Mouse (Mus musculus) right cerebral cortex, postnatal 25 days (tissue): ENCODE measurements around the gene Aldh3b3.
"Not testable (repeated sequence)": the region's sequence is repeated elsewhere in the genome, so short reads cannot be mapped to it uniquely, and the experiment has no call there.

Experiments
- DNase-seq: peaks from one replicate; pipeline ENCODE4 v3.0.0; 2022

Gene Aldh3b3

DNA sequence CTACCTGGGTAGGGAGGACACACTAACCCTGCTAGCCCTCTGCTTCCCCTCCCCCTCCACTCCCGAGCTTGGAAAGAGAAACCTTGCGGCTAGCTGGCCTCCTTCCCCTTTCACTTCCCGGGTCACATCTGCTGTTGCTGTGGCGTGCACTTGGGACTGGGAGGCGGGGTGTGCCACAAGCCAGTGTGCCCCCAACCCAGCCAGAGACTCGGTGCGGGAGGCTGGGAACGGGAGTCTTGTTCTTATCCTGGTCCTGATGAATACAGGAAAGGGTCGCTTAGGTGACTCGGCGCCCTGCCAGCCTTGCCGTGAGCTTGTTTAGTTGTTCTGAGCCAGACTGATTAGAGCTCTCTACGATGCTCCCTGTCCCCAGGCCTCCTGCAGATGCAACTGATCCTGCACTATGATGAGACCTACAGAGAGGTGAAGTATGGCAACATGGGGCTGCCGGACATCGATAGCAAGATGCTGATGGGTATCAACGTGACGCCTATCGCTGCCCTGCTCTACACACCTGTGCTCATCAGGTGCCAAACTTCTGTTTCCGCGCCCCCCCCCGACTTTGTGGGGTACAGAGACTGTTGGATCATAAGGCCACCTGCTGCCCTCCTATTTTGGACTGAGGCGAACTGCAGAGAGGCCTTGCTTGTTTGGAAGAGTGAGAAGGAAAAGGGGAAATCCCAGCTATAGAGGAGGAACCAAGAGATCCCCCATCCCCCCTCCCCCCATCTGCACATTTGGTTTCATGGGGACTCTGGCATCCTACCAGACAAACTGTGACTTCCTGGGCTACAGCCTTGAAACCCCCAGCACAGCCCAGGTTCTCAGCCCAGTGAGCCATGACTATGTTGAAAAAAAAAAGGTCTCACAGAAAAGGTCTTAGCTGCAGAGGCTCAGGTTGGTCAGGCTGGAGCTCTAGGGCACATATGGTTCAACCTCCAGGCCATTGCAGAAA is 22.3 kb upstream of the Aldh3b3 start:
- no peak for DNase-seq

DNA sequence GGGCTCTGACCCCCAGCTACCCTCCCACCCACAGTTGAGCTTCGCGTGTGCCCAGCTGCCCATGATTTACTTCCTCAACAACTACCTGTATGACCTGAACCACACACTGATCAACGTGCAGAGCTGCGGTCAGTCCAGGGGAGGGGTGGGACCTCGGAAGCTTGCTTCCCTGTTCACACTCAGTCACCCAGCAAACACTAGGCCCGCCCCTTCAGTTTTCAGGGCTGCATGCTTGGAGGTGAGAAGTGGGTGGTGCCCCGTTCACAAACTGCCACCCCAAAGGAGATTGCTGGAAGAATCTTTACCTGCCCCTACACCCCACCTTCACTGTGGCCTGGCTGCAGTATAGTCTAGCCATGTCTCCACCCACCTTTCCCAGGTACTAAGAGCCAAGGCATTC is 16.1 kb upstream of the Aldh3b3 start:
- DNase-seq = no peak

GRCm38 (mm10) chr19:3942986-3943735 is 15.3 kb upstream of the Aldh3b3 start:
- no peak for DNase-seq

DNA sequence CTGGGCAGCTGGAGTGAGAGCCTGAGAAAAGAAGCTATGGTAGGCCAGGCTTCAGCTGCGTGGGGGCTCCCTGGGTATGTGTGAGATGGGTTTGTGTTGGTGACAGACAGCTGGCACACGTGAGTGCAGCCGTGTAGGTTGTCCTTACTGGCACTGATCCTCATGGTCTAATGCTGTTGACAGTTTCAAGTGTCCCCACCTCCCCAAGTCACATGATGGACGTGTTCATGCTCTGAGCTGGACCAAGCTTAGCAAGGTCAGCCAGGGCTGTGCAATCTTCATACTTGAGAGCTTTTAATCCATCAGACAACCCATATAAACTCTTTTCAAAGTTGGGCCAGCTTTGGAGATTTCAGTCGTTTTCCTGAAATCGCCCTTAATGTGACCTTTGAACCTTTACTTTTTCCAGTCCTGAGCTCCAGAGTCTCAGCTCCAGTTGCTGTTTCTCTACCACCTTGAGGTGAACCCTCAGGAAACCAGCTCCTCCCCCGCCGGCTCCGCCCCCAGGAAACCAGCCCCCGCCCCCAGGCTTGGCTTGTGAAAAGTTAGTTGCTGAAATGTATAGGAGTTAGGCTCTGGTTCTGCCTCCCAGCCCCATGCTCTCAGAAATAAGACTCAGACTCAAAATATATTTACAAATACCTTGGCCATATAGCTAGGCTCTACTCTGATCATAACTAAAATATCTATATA is 12.4 kb upstream of the Aldh3b3 start:
- no peak for DNase-seq

GRCm38 (mm10) chr19:3946715-3947114 is 11.7 kb upstream of the Aldh3b3 start:
- DNase-seq = peak; percentile 53

DNA sequence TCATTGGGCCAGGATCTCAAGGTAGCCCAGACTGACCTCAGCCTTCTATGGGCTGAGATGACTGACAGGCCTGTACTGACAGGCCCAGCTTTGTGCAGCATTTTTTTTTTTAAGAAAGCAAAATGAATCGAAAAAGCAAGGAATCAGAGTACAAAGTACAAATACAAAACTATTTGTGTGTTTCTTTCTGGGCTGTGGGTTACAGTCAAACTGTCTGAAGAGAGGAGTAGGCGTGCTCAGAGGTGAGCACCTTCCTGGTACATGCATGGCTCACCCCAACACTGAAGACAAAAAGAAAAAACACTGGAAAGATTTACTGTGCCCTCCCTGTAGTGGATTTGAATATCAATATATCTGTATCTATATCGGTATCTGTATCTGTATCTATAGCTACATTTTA is 10.6 kb upstream of the Aldh3b3 start:
- no peak for DNase-seq

DNA sequence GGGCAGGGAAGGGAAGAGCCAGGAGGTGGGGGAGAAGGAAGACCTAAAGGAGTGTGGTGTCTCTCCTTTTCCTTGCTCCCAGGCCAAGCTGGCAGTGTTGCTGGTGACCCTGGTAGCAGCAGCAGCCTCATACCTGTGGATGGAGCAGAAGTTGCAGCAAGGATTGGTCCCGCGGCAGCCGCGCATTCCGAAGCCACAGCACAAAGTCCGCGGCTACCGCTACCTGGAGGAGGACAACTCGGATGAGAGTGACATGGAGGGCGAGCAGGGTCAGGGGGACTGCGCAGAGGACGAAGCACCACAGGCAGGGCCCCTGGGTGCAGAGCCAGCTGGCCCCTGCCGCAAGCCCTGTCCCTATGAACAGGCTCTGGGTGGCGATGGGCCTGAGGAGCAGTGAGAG is 9.9 kb upstream of the Aldh3b3 start:
- no peak for DNase-seq

GRCm38 (mm10) chr19:3950331-3950730 is 8.1 kb upstream of the Aldh3b3 start:
- no peak for DNase-seq

GRCm38 (mm10) chr19:3951461-3951860 is 7.0 kb upstream of the Aldh3b3 start:
- no peak for DNase-seq

- DNase-seq = no peak
Measured at GRCm38 (mm10) chr19:3952099-3952498, 6.3 kb upstream of the Aldh3b3 start.

GRCm38 (mm10) chr19:3955033-3955432 is 3.4 kb upstream of the Aldh3b3 start:
- DNase-seq = no peak

DNA sequence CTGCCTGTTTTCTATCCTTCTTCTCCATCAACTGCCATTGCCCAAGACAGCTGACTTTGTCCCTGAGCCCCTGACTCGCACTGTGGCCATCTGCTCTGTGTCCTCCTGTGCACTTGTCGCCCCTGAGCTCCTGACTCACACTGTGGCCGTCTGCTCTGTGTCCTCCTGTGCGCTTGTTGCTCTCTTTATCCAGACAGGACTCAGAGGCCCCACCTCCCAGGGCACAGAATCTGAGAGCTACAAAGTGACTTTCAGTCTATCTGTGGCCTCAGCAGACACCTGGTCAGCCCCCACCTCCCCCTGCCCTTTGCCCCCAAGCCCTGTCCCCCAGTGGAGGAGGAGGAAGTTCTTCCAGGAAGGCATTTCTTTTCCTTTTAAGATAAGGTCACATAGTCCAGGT is 2.6 kb upstream of the Aldh3b3 start:
- no peak for DNase-seq

- not testable (repeated sequence) for DNase-seq
Measured at GRCm38 (mm10) chr19:3957296-3958036, 979 bp upstream of the Aldh3b3 start.

DNA sequence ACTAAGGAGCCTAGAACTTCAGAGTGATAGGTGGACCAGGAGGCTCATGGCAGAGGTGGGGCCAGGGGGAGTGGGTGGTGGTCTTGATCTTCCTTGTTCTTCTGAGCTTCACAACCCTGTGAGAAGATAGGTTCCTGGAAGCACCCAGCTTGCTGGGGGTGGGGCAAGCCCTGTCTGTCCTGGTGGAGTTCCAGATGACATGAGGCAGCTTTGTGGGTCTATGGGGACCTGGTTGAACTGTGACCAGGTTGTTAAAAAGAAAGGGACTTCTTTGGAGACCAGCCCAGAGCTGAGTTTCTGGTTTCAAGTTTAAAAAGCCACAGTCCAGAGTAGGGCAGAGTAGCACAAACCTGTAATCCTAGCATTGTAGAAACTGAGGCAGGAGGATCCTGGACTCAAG is 585 bp downstream of the Aldh3b3 start:
- no peak for DNase-seq

- no peak for DNase-seq
Measured at GRCm38 (mm10) chr19:3960211-3960610, 1.8 kb downstream of the Aldh3b3 start.

DNA sequence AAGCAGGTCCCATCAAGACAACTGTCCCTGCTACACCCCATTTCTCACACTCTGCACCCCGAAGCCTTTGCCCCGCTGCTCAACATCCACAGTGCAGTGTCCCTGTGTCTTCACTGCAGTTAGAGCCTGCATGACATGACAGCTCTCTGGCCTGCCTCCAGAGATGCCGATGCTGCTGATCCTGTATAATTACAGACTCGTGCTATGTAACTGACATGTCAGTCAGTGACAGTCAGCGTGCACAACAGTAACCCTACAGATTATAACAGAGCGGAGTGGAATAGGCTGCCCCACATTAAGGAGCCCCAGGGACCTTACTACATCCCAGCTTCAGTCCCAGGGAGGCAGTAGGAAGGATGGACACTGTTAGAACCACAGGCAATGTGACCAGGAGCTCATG is 3.4 kb downstream of the Aldh3b3 start:
- DNase-seq = not testable (repeated sequence)

- DNase-seq = no peak
Measured at GRCm38 (mm10) chr19:3962469-3962868, 4.0 kb downstream of the Aldh3b3 start.

- no peak for DNase-seq
Measured at GRCm38 (mm10) chr19:3964030-3964429, 5.6 kb downstream of the Aldh3b3 start.

GRCm38 (mm10) chr19:3966330-3967075 is 8.1 kb downstream of the Aldh3b3 start:
- no peak for DNase-seq

GRCm38 (mm10) chr19:3967258-3967657 is 8.8 kb downstream of the Aldh3b3 start:
- no peak for DNase-seq

DNA sequence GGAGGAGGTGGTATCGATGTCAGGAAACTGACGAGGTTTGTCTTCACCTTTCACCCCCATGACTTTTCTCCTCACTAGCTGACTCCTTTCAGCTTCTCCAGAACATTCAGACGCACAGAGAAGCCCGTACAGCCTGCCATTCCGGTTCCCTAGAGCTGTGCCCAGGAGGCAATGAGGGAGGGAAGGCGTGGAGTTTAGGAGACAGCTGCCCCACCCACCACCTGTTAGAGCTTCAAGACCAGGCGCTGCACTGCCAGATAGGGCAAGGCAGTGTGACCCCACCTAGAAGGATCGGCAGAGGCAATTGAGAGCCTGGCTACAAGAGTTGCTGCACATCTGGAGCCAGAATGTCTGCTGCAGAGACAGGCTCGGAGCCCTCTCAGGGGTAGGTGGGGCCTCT is 13.8 kb downstream of the Aldh3b3 start, which contains the start of gene Aldh3b2:
Gene Aldh3b2 (plus strand): TSS at position 100 of the 400 bp plus-strand sequence.
- no peak for DNase-seq

GRCm38 (mm10) chr19:3974608-3975007 is 16.2 kb downstream of the Aldh3b3 start:
- not testable (repeated sequence) for DNase-seq
